Mouse (Mus musculus): ENCODE results near the gene D430019H16Rik.

Gene D430019H16Rik

GRCm38 (mm10) chr12:105453670-105454257 lies at the start of gene D430019H16Rik:
TSS of gene D430019H16Rik (plus strand) at chr12:105453856.
- no peak for DNase-seq (ENCODE audit: low spot score)

- DNase-seq (ENCODE audit: low spot score), result no peak
These were observed 47.6 kb upstream of the D430019H16Rik start for GRCm38 (mm10) chr12:105406008-105406407.

- DNase-seq (ENCODE audit: low spot score), result no peak
These were observed 39.7 kb upstream of the D430019H16Rik start for GRCm38 (mm10) chr12:105413909-105414308.

- DNase-seq (ENCODE audit: low spot score), result no peak
These were observed 33.2 kb upstream of the D430019H16Rik start for GRCm38 (mm10) chr12:105420476-105420875.

GRCm38 (mm10) chr12:105426541-105426940 lies 27.1 kb upstream of the D430019H16Rik start:
- DNase-seq (ENCODE audit: low spot score), result no peak

GRCm38 (mm10) chr12:105427039-105427757 lies 26.5 kb upstream of the D430019H16Rik start:
- no peak for DNase-seq (ENCODE audit: low spot score)

GRCm38 (mm10) chr12:105431872-105432271 lies 21.8 kb upstream of the D430019H16Rik start:
- no peak for DNase-seq (ENCODE audit: low spot score)

- DNase-seq (ENCODE audit: low spot score), result no peak
These were observed 20.8 kb upstream of the D430019H16Rik start for GRCm38 (mm10) chr12:105432807-105433206.

GRCm38 (mm10) chr12:105438259-105438658 lies 15.4 kb upstream of the D430019H16Rik start:
- no peak for DNase-seq (ENCODE audit: low spot score)

- DNase-seq (ENCODE audit: low spot score), result no peak
These were observed 13.7 kb upstream of the D430019H16Rik start for GRCm38 (mm10) chr12:105439976-105440375.

- DNase-seq (ENCODE audit: low spot score), result no peak
These were observed 10.1 kb upstream of the D430019H16Rik start for GRCm38 (mm10) chr12:105443569-105443968.

GRCm38 (mm10) chr12:105445767-105446166 lies 7.9 kb upstream of the D430019H16Rik start:
- no peak for DNase-seq (ENCODE audit: low spot score)

- DNase-seq (ENCODE audit: low spot score), result no peak
These were observed 4.4 kb upstream of the D430019H16Rik start for GRCm38 (mm10) chr12:105449239-105449638.

- DNase-seq (ENCODE audit: low spot score), result no peak
These were observed 804 bp downstream of the D430019H16Rik start for GRCm38 (mm10) chr12:105454258-105455062.

GRCm38 (mm10) chr12:105455063-105455559 lies 1.5 kb downstream of the D430019H16Rik start:
- no peak for DNase-seq (ENCODE audit: low spot score)

- DNase-seq (ENCODE audit: low spot score), result no peak
These were observed 5.1 kb downstream of the D430019H16Rik start for GRCm38 (mm10) chr12:105458791-105459190.

- no peak for DNase-seq (ENCODE audit: low spot score)
These were observed 7.4 kb downstream of the D430019H16Rik start for GRCm38 (mm10) chr12:105461066-105461465.

- DNase-seq (ENCODE audit: low spot score), result no peak
These were observed 15.4 kb downstream of the D430019H16Rik start for GRCm38 (mm10) chr12:105469026-105469425.

GRCm38 (mm10) chr12:105475230-105475911 lies 21.7 kb downstream of the D430019H16Rik start:
- no peak for DNase-seq (ENCODE audit: low spot score)

GRCm38 (mm10) chr12:105476453-105476852 lies 22.8 kb downstream of the D430019H16Rik start:
- no peak for DNase-seq (ENCODE audit: low spot score)

GRCm38 (mm10) chr12:105476993-105477392 lies 23.3 kb downstream of the D430019H16Rik start:
- no peak for DNase-seq (ENCODE audit: low spot score)

GRCm38 (mm10) chr12:105483503-105483902 lies 29.8 kb downstream of the D430019H16Rik start:
- DNase-seq (ENCODE audit: low spot score), result no peak
